Mouse (Mus musculus) heart, postnatal 0 days (tissue): ENCODE data around the gene Tpd52l1.

Experiments used
- CTCF ChIP-seq: IDR thresholded peaks from 2 replicates; pipeline ENCODE4 v1.5.1; 2016; ENCODE audit warnings: antibody characterized with exemption, control low read depth, low read depth
- EP300 ChIP-seq: IDR thresholded peaks from 2 replicates; pipeline ENCODE4 v1.6.1; 2016; ENCODE audit warnings: antibody characterized with exemption, low read depth

DNA sequence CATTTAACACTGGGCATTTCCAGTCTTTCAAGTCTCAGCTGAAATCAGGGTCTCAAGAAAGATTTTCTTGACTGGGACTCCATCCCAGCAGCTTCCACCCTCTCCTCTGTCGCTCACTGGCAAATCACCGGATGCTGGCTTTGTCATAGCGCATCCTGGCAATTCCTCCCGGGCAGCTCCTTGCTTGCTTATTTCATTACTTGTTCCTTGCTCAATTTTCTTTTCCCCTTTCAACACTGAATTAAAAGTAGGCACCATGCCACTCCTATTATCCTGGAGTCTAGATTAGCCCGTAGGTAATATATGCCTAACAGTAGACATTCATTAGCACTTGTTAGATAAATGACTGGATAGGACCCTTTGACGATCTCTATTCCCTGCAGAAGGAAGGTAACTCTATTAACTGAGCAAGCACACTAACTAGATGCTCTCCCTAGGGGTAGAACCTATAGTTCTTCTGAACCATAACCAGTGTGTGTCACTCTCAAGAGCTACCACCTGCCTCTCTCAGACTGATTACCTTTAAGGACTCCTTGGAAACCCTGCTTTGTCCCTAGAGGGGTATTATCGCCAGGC is 90.8 kb downstream of the Tpd52l1 start:
- TF ChIP-seq CTCF (no peak), EP300 (no peak)
